Comparison of ENCODE assay signal across 24 mouse cellular contexts in the genomic region with DNA sequence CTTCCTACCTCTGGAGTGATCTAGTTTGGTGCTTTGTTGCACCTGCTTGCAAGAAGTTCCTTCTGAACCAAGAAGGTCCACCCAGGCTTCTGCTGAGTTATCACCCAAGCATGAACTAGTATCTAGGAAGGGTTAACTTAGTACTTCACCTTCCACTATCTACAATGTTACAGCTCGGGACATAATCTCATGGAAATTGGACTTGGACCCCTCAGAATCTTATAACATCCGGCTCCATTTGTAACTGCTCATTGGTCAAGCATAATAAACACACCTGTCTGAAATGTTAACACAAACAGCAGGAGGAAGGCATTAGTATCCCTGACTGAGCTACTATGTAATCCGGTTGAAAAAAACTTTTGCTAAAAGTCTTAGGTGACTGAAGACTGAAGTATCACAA. TPM values are rescaled to one million over a fixed set of nuclear protein-coding genes. Genes with fewer than 3 reads are reported as not detected.
"Had no signal": no experiment of that assay in that cellular context is flagged by ENCODE, and none has a peak within 500 bp of the region (broad histone marks: within the 10 kb centered on the region; RNA-seq: fewer than 3 reads in every experiment).

No protein-coding gene starts in this region.

- H3K27ac ChIP-seq: gastrocnemius, adult 2 months; heart, embryonic 10.5 days; hindbrain, embryonic 10.5 days; hindbrain, embryonic 12.5 days; hindbrain, embryonic 14.5 days; kidney, embryonic 15.5 days; kidney, postnatal 0 days; limb, embryonic 13.5 days; limb, embryonic 15.5 days had no signal

- H3K27me3 ChIP-seq: heart, embryonic 12.5 days; hindbrain, embryonic 12.5 days; kidney, embryonic 15.5 days; limb, embryonic 13.5 days; limb, embryonic 15.5 days had no signal

- ATAC-seq: hindbrain, embryonic 16.5 days; inflammation-experienced regulatory T-cells, adult 6 months had no signal

- H3K4me3 ChIP-seq: gastrocnemius, adult 2 months; heart, embryonic 10.5 days; heart, embryonic 12.5 days; hindbrain, embryonic 10.5 days; hindbrain, embryonic 12.5 days; kidney, embryonic 15.5 days; limb, embryonic 13.5 days; limb, embryonic 15.5 days had no signal

- H3K4me1 ChIP-seq: hindbrain, embryonic 10.5 days; hindbrain, embryonic 12.5 days; limb, embryonic 13.5 days; limb, embryonic 15.5 days had no signal

- DNase-seq: gastrocnemius, postnatal 10 days; gastrocnemius, postnatal 25 days; heart, adult 18-20 months; heart, postnatal 4 days; kidney, adult 11 months; kidney, adult 9 months; layer of hippocampus, adult 9-11 months; left cerebral cortex, postnatal 4 days had no signal

- H3K9me3 ChIP-seq: heart, embryonic 10.5 days; heart, embryonic 12.5 days; hindbrain, embryonic 10.5 days; hindbrain, embryonic 12.5 days; kidney, embryonic 15.5 days; limb, embryonic 13.5 days; limb, embryonic 15.5 days had no signal

- H3K9ac ChIP-seq: heart, embryonic 12.5 days; hindbrain, embryonic 12.5 days; hindbrain, embryonic 14.5 days; kidney, embryonic 15.5 days; limb, embryonic 13.5 days; limb, embryonic 15.5 days had no signal

- H3K4me2 ChIP-seq: heart, embryonic 12.5 days; hindbrain, embryonic 12.5 days; hindbrain, embryonic 14.5 days; kidney, embryonic 15.5 days; limb, embryonic 13.5 days; limb, embryonic 15.5 days had no signal

RNA-seq across cellular contexts. Expression of a gene that starts 40.5 kb away (rescaled TPM):
- polyA plus RNA-seq: heart, embryonic 10.5 days; heart, embryonic 12.5 days; heart, embryonic 14.5 days; heart, embryonic 16.5 days; hindbrain, embryonic 10.5 days; hindbrain, embryonic 12.5 days; hindbrain, embryonic 14.5 days; hindbrain, embryonic 16.5 days; inflammation-experienced regulatory T-cells, adult 6 months; limb, embryonic 11.5 days; limb, embryonic 13.5 days; limb, embryonic 15.5 days; liver, adult 2 months had no signal
